Mouse (Mus musculus): ENCODE measurements around the gene Apeh. TPM values are rescaled to one million over a fixed set of nuclear protein-coding genes. Genes with fewer than 3 reads are reported as not detected.

Gene Apeh
- total and polyA plus RNA-seq, 2 experiments, result 53.3 to 116 TPM

DNA sequence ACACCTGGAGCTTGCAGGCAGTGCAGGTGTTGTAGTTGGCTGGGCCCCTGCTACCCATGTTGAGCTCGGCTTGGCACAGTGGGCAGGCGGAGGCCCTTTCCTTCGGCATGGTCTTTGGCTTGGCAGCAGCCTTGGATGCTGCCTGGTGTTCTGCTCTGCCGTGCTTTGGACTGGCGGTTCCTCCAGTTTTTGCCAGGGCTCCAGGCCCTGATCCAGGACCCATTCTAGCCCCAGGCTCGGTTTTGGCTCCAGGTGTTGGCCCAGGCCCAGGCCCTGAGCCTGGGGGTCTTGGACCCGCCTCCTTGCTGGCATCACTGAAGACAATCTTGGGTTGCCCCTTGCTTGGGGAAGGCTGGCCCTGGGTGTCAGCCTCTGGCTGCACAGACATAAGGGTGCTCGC, 31.3 kb upstream of the Apeh start:
- no peak overlapping the region for H3K9ac ChIP-seq (ENCODE audit: low read depth, low read length)
- H3K27me3 ChIP-seq (ENCODE audit: control insufficient read depth, insufficient read depth, low read length), result no peaks in the 10 kb centered on the region
- H3K4me3 ChIP-seq (ENCODE audit: insufficient read depth, low read depth, low read length), result no peak overlapping the region
- no peak for DNase-seq (ENCODE audit: extremely low read depth, low read depth, low spot score)
- TF ChIP-seq CTCF (IDR thresholded peaks at IDR 0.05; ENCODE audit: low read depth, low read length) (no peak), POLR2A (IDR thresholded peaks at IDR 0.05; ENCODE audit: extremely low read depth, insufficient read depth, low read length) (no peak)
- no peak overlapping the region for H3K27ac ChIP-seq (replicated peaks; ENCODE audit: insufficient read depth, low read depth, low read length)
- no peaks in the 10 kb centered on the region for H3K4me1 ChIP-seq (ENCODE audit: control insufficient read depth, insufficient read depth, low read length)
- H3K79me2 ChIP-seq (ENCODE audit: control insufficient read depth, insufficient read depth, low read length), result no peaks in the 10 kb centered on the region
- WGBS, result 93% methylated on average over 8 of the region's 8 CpGs
- no peaks in the 10 kb centered on the region for H3K36me3 ChIP-seq (ENCODE audit: control insufficient read depth, insufficient read depth, low read length)

- no peak for DNase-seq (ENCODE audit: extremely low read depth, low read depth, low spot score)
- no peak overlapping the region for H3K9ac ChIP-seq (ENCODE audit: low read depth, low read length)
- H3K27ac ChIP-seq (replicated peaks; ENCODE audit: insufficient read depth, low read depth, low read length), result no peak overlapping the region
- 93% methylated on average over 4 of the region's 4 CpGs for WGBS
- no peaks in the 10 kb centered on the region for H3K27me3 ChIP-seq (ENCODE audit: control insufficient read depth, insufficient read depth, low read length)
- H3K4me1 ChIP-seq (ENCODE audit: control insufficient read depth, insufficient read depth, low read length), result no peaks in the 10 kb centered on the region
- no peaks in the 10 kb centered on the region for H3K79me2 ChIP-seq (ENCODE audit: control insufficient read depth, insufficient read depth, low read length)
- no peaks in the 10 kb centered on the region for H3K36me3 ChIP-seq (ENCODE audit: control insufficient read depth, insufficient read depth, low read length)
- no peak for TF ChIP-seq CTCF (IDR thresholded peaks at IDR 0.05; ENCODE audit: low read depth, low read length)
- no peak for TF ChIP-seq POLR2A (IDR thresholded peaks at IDR 0.05; ENCODE audit: extremely low read depth, insufficient read depth, low read length)
- H3K4me3 ChIP-seq (ENCODE audit: insufficient read depth, low read depth, low read length), result no peak overlapping the region
Observed at GRCm38 (mm10) chr9:108123916-108124315, 29.5 kb upstream of the Apeh start.

GRCm38 (mm10) chr9:108121170-108121969, 27.0 kb upstream of the Apeh start:
- Histone ChIP-seq H3K4me1 (ENCODE audit: control insufficient read depth, insufficient read depth, low read length) (no peaks in the 10 kb centered on the region), H3K79me2 (ENCODE audit: control insufficient read depth, insufficient read depth, low read length) (no peaks in the 10 kb centered on the region), H3K27ac (replicated peaks; ENCODE audit: insufficient read depth, low read depth, low read length) (no peak overlapping the region), H3K27me3 (ENCODE audit: control insufficient read depth, insufficient read depth, low read length) (no peaks in the 10 kb centered on the region), H3K36me3 (ENCODE audit: control insufficient read depth, insufficient read depth, low read length) (no peaks in the 10 kb centered on the region), H3K9ac (ENCODE audit: low read depth, low read length) (no peak overlapping the region), H3K4me3 (ENCODE audit: insufficient read depth, low read depth, low read length) (no peak overlapping the region)
- WGBS, result 86% methylated on average over 10 of the region's 10 CpGs
- TF ChIP-seq CTCF (IDR thresholded peaks at IDR 0.05; ENCODE audit: low read depth, low read length) (no peak), POLR2A (IDR thresholded peaks at IDR 0.05; ENCODE audit: extremely low read depth, insufficient read depth, low read length) (no peak)
- no peak for DNase-seq (ENCODE audit: extremely low read depth, low read depth, low spot score)

- DNase-seq (ENCODE audit: extremely low read depth, low read depth, low spot score), result no peak
- no peaks in the 10 kb centered on the region for H3K79me2 ChIP-seq (ENCODE audit: control insufficient read depth, insufficient read depth, low read length)
- H3K4me3 ChIP-seq (ENCODE audit: insufficient read depth, low read depth, low read length), result no peak overlapping the region
- no peaks in the 10 kb centered on the region for H3K4me1 ChIP-seq (ENCODE audit: control insufficient read depth, insufficient read depth, low read length)
- no peak overlapping the region for H3K9ac ChIP-seq (ENCODE audit: low read depth, low read length)
- TF ChIP-seq POLR2A (IDR thresholded peaks at IDR 0.05; ENCODE audit: extremely low read depth, insufficient read depth, low read length), result no peak
- no peak for TF ChIP-seq CTCF (IDR thresholded peaks at IDR 0.05; ENCODE audit: low read depth, low read length)
- no peaks in the 10 kb centered on the region for H3K27me3 ChIP-seq (ENCODE audit: control insufficient read depth, insufficient read depth, low read length)
- no peak overlapping the region for H3K27ac ChIP-seq (replicated peaks; ENCODE audit: insufficient read depth, low read depth, low read length)
- 94% methylated on average over 8 of the region's 8 CpGs for WGBS
- no peaks in the 10 kb centered on the region for H3K36me3 ChIP-seq (ENCODE audit: control insufficient read depth, insufficient read depth, low read length)
Observed at GRCm38 (mm10) chr9:108120671-108121070, 26.3 kb upstream of the Apeh start.

DNA sequence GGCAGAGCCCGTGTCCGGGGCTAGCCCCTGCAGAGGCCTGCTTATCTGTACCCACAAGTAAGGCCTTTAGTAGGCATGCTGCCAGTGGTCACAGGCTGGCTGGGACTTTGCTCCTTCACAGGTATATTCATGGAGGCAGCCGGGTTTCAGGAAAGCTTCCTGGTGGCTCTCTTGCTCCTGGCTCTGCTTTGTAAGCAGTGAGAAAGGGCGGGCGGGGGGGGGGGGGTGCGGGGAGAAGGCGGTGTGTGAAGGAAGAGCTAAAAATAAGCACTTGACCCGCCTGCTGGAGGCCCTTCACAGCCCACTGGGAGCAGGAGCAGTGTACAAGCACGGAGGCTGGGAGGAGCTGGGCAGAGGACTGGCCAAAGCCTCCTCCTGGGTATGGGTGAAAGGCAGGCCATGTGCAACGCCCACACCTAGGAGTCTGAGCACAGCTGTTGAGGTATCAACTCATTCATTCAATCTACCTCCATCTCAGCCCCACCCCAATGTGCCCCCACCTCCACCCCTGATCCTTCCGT, 25.5 kb upstream of the Apeh start:
- H3K27me3 ChIP-seq (ENCODE audit: control insufficient read depth, insufficient read depth, low read length), result peaks cover 2% of the 10 kb centered on the region; the same call in 1 of the 2 replicates
- H3K27ac ChIP-seq (replicated peaks; ENCODE audit: insufficient read depth, low read depth, low read length), result no peak overlapping the region
- H3K4me1 ChIP-seq (ENCODE audit: control insufficient read depth, insufficient read depth, low read length), result no peaks in the 10 kb centered on the region
- H3K9ac ChIP-seq (ENCODE audit: low read depth, low read length), result no peak overlapping the region
- DNase-seq (ENCODE audit: extremely low read depth, low read depth, low spot score), result no peak
- H3K36me3 ChIP-seq (ENCODE audit: control insufficient read depth, insufficient read depth, low read length), result no peaks in the 10 kb centered on the region
- no peak overlapping the region for H3K4me3 ChIP-seq (ENCODE audit: insufficient read depth, low read depth, low read length)
- TF ChIP-seq POLR2A (IDR thresholded peaks at IDR 0.05; ENCODE audit: extremely low read depth, insufficient read depth, low read length) (no peak), CTCF (IDR thresholded peaks at IDR 0.05; ENCODE audit: low read depth, low read length) (no peak)
- 53% methylated on average over 9 of the region's 11 CpGs for WGBS
- no peaks in the 10 kb centered on the region for H3K79me2 ChIP-seq (ENCODE audit: control insufficient read depth, insufficient read depth, low read length)

DNA sequence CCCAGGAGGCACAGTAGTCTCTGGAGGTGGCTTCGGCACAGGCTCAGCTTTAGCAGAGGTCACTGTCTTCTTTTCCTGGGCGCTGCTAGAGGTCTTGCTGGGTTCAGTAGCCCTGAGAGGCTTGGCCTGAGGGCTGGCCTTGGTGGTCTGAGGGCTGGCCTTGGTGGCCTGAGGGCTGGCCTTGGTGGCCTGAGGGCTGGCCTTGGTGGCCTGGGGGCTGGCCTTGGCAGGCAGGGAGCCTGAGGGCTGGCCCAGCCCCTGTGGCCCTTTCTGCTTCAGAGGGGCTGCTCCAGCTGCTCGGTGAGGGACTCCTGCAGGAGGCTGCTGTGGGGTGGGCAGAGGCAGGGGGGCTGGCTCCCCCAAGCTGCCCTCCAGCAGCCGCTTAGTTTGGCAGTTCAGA, 22.7 kb upstream of the Apeh start:
- Histone ChIP-seq H3K27ac (replicated peaks; ENCODE audit: insufficient read depth, low read depth, low read length) (no peak overlapping the region), H3K4me1 (ENCODE audit: control insufficient read depth, insufficient read depth, low read length) (no peaks in the 10 kb centered on the region), H3K4me3 (ENCODE audit: insufficient read depth, low read depth, low read length) (no peak overlapping the region), H3K9ac (ENCODE audit: low read depth, low read length) (no peak overlapping the region), H3K79me2 (ENCODE audit: control insufficient read depth, insufficient read depth, low read length) (no peaks in the 10 kb centered on the region), H3K27me3 (ENCODE audit: control insufficient read depth, insufficient read depth, low read length) (peaks cover 2% of the 10 kb centered on the region; the same call in 1 of the 2 replicates), H3K36me3 (ENCODE audit: control insufficient read depth, insufficient read depth, low read length) (no peaks in the 10 kb centered on the region)
- 78% methylated on average over 4 of the region's 4 CpGs for WGBS
- DNase-seq (ENCODE audit: extremely low read depth, low read depth, low spot score), result no peak
- TF ChIP-seq CTCF (IDR thresholded peaks at IDR 0.05; ENCODE audit: low read depth, low read length) (no peak), POLR2A (IDR thresholded peaks at IDR 0.05; ENCODE audit: extremely low read depth, insufficient read depth, low read length) (no peak)
